Mouse (Mus musculus) bone marrow macrophage, adult 2 months (primary cell): Measurements from ENCODE around the gene Tnfrsf18.

Experiments used
- CTCF ChIP-seq: IDR thresholded peaks from 2 replicates; pipeline ENCODE4 v1.5.1; 2012; ENCODE audit warnings: low read depth, mild to moderate bottlenecking, low read length, moderate library complexity
- POLR2A ChIP-seq: IDR thresholded peaks from 2 replicates; pipeline ENCODE4 v1.6.1; 2012; ENCODE audit warnings: mild to moderate bottlenecking, low read depth, low read length, borderline replicate concordance

GRCm38 (mm10) chr4:156034301-156034700 lies 8.3 kb downstream of the Tnfrsf18 start:
- TF ChIP-seq POLR2A (no peak), CTCF (no peak)
